Mouse (Mus musculus) stomach, postnatal 0 days (tissue): Measurements from ENCODE around the gene Serinc5.

ENCODE experiments used
- CTCF ChIP-seq: IDR thresholded peaks from 2 replicates; pipeline ENCODE4 v1.5.1; 2016; ENCODE audit warnings: antibody characterized with exemption, low read depth, mild to moderate bottlenecking, moderate library complexity
- EP300 ChIP-seq: optimal IDR thresholded peaks from 2 replicates; pipeline ENCODE3; 2016; ENCODE audit warnings: antibody characterized with exemption

DNA sequence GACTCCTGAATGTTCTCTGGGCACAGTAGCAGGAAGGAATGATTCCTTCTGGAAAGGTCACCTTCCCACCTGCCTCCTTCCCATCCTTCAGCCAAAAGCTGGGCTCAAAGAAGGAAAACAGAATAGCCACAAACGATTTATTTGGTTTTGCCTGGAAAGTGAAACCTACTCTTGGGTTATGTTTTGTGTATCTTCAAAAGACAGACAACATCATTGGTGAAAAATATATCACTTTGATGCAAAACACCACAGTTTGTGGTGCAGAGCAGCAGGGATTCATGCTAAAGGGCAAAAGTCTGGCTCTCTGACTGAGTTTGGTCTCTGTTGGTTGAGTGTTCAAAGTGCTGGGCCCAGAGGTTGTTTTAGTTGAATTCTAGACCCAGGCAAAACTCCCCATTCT lies 60.8 kb downstream of the Serinc5 start:
- TF ChIP-seq EP300 (no peak), CTCF (no peak)
